Mouse (Mus musculus) embryonic facial prominence, embryonic 15.5 days (tissue): ENCODE data around the gene Npas2. TPM values are rescaled to one million over a fixed set of nuclear protein-coding genes. Genes with fewer than 3 reads are reported as not detected.
A peak's percentile ranks its signal among the peaks of the same experiment; 100 is the strongest.

Experiments used
- ATAC-seq: fragments of 200-750 bp; cut with Nextera tagmentation; 2 replicates; pipeline ENCODE4 v1.8.0; 2017; ENCODE audit warnings: low read depth, moderate TSS enrichment; ENCODE audit not compliant: insufficient number of reproducible peaks, low FRiP score, low TSS enrichment
- H3K27ac ChIP-seq: fragments of 300-500 bp; sonication (generic); replicated peaks from 2 replicates; pipeline ENCODE4 v1.5.1; 2015; ENCODE audit warnings: mild to moderate bottlenecking, inconsistent platforms
- H3K27me3 ChIP-seq: fragments of 300-500 bp; sonication (generic); 2 replicates; pipeline ENCODE4 v1.6.1; 2015; ENCODE audit warnings: inconsistent platforms
- H3K36me3 ChIP-seq: fragments of 300-500 bp; sonication (generic); 2 replicates; pipeline ENCODE4 v1.6.1; 2015; ENCODE audit warnings: mild to moderate bottlenecking, inconsistent platforms
- H3K4me1 ChIP-seq: fragments of 300-500 bp; sonication (generic); 2 replicates; pipeline ENCODE4 v1.6.1; 2015; ENCODE audit warnings: inconsistent platforms
- H3K4me2 ChIP-seq: fragments of 300-500 bp; sonication (generic); replicated peaks from 2 replicates; pipeline ENCODE4 v1.6.1; 2015; ENCODE audit warnings: mild to moderate bottlenecking, inconsistent platforms
- H3K4me3 ChIP-seq: fragments of 300-500 bp; sonication (generic); replicated peaks from 2 replicates; pipeline ENCODE4 v1.5.1; 2015; ENCODE audit warnings: mild to moderate bottlenecking, inconsistent platforms
- H3K9ac ChIP-seq: fragments of 300-500 bp; sonication (generic); 2 replicates; pipeline ENCODE4 v1.6.1; 2015; ENCODE audit warnings: inconsistent platforms
- H3K9me3 ChIP-seq: fragments of 300-500 bp; sonication (generic); replicated peaks from 2 replicates; pipeline ENCODE4 v1.6.1; 2016; ENCODE audit warnings: inconsistent platforms
- WGBS: fragments of 180-500 bp; shearing (Covaris S2); methylation state at CpG from one replicate; pipeline ENCODE4 v1.1.7; 2015; 5-methylcytosine and 5-hydroxymethylcytosine counted together
- polyA plus RNA-seq: library from polyadenylated mRNA; unstranded; fragments of >200 nt; fragmentation: Nextera tagmentation; extraction: Ambion mirVana; gene quantifications from 2 replicates; pipeline ENCODE4 v1.2.1, GENCODE M21; 2015

Gene Npas2
- polyA plus RNA-seq, 1 experiment from 2014 or later, result 3.3 TPM

DNA sequence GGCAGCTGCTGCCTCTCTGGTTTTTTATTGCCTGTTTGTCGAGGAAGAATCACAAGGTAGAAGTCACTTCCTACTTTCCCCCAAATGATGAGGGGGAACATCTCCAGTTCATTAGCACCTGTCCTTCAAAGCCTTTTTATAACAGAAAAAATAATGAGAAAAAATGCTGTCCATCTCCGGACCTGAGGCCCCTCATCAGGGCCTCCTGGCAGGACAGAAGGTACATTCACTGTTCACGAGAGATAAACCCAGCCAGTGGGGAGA is 63.7 kb downstream of the Npas2 start:
- Histone ChIP-seq H3K4me1 (no peaks in the 10 kb centered on the region), H3K9ac (no peak overlapping the region), H3K4me2 (no peak overlapping the region), H3K27me3 (no peaks in the 10 kb centered on the region), H3K36me3 (no peaks in the 10 kb centered on the region), H3K4me3 (no peak overlapping the region), H3K27ac (0 out of 2 replicates have a peak overlapping the region, but pooled peaks have one; percentile 17), H3K9me3 (no peaks in the 10 kb centered on the region)
- no peak for ATAC-seq
- WGBS, result 57% methylated on average over 3 of the region's 3 CpGs

DNA sequence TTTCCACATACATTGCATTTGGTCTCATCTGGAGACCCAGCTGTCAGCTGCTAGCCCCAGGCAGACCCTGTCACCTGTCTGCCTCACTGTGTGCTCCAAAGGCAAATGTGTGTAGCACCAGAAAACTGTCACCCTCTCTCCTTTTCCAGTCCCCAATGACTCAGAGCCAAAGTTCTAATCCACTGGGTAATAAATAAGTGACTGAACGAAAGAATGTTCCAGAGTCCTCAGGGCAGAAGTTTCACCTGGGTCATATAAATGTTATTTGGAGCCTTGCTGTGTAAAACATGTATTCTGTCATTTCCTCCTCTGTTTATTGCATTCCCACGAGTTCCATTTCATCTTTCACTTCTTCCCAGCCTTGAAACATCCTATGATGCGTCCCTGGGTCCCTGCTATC is 66.1 kb downstream of the Npas2 start:
- Histone ChIP-seq H3K9ac (no peak overlapping the region), H3K27ac (no peak overlapping the region), H3K4me2 (no peak overlapping the region), H3K4me3 (no peak overlapping the region), H3K27me3 (no peaks in the 10 kb centered on the region), H3K36me3 (no peaks in the 10 kb centered on the region), H3K9me3 (no peaks in the 10 kb centered on the region), H3K4me1 (no peaks in the 10 kb centered on the region)
- WGBS, result 69% methylated on average over 3 of the region's 3 CpGs
- no peak for ATAC-seq

DNA sequence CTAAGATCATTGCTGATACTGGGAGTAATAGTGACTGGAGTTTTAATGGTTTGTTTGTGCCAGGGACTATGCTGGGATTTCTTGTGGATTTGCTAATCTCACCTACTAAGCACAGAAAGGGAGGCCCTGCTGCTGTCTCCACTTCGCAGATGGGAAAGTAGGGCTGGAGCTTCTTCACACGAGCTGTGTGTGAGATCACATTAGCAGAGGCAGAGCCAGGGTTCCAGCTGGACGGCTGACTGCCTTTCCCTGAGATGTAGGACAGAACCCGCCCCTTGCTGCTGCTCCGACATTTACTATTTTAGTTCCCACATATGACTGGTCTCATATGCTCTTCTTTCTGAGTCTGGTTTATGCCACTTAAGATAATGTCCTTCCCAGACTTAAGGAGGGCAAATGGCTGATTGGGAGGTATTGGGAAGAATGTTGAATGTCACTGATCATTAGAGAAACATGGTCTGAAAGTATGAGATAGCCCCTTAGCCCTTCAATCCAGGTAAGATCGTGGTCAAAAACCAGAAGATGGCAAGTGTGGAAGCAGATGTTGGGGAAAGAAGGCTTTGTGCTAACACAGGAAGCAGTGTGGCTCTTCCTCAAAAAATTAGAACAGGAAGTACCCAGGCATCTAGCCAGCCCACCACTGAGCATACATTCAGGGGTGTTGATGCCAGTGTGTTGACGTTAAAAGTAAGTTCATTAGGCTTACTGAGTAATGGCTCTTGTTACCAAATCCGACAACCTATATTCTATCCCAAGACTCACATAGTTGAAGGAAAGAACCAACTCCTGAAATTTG is 66.8 kb downstream of the Npas2 start:
- no peak overlapping the region for H3K4me3 ChIP-seq

DNA sequence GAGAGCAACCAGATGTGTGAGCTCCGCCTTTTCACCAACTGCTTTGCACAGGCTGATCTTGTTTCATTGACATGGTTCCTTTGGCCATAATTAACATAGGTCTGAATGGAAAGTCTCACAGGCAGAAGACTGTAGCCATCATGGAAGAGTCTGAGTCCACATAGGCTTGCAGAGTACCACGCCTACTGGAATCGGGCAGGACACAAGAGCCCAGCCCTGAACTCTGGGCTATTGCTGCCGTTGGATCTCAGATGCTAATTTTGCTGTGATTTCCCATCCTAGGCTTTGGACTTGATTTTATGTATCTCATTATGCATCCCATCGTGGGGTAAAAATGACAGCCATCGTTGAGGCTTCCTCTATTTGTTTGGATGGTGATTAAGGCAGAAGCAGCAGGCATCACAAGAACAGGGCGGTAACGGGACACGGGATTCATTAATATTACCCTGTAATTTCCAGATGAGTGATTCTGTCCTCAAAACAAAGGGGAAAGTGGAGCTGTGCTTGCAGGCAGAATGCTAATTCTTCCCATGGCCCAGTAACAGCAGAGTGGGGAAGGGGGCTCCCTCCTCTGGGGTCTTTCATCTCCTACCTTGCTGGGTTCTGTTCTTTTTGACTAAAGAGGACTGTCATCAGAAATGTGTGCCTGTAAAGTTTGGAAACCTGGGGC is 73.4 kb downstream of the Npas2 start:
- no peaks in the 10 kb centered on the region for H3K9me3 ChIP-seq
- no peaks in the 10 kb centered on the region for H3K36me3 ChIP-seq
- H3K4me1 ChIP-seq, result no peaks in the 10 kb centered on the region
- 84% methylated on average over 9 of the region's 9 CpGs for WGBS
- no peak overlapping the region for H3K4me2 ChIP-seq
- H3K27me3 ChIP-seq, result no peaks in the 10 kb centered on the region
- H3K9ac ChIP-seq, result no peak overlapping the region
- H3K27ac ChIP-seq, result no peak overlapping the region
- H3K4me3 ChIP-seq, result no peak overlapping the region
- ATAC-seq, result no peak

More for the DNA sequence above, 66.8 kb downstream of the Npas2 start:
- Histone ChIP-seq H3K9me3 (no peaks in the 10 kb centered on the region), H3K9ac (no peak overlapping the region), H3K4me1 (no peaks in the 10 kb centered on the region), H3K27me3 (no peaks in the 10 kb centered on the region), H3K36me3 (no peaks in the 10 kb centered on the region), H3K27ac (no peak overlapping the region), H3K4me2 (no peak overlapping the region)
- 76% methylated on average over 8 of the region's 8 CpGs for WGBS
- ATAC-seq, result no peak

DNA sequence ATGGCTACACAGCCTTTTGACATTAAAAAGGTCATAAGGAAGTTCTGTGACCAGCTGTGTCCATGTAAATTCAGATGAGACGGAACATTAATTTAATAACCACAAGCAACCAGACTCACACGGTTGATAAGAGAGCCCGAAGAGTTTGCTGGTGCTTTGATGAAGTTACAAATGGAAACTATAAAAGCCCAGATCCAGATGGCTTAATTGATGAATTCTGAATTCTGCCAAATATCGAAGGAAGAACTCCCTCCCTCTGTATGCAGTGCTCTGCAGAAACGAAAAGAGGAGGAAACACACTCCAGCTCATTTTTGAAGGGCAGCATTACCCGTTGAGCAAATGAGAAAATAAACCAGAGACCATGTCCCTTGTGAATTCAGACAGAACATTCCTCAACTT is 79.4 kb downstream of the Npas2 start:
- no peaks in the 10 kb centered on the region for H3K9me3 ChIP-seq
- H3K36me3 ChIP-seq, result no peaks in the 10 kb centered on the region
- H3K4me2 ChIP-seq, result no peak overlapping the region
- no peak overlapping the region for H3K27ac ChIP-seq
- H3K27me3 ChIP-seq, result no peaks in the 10 kb centered on the region
- no peak overlapping the region for H3K4me3 ChIP-seq
- H3K4me1 ChIP-seq, result no peaks in the 10 kb centered on the region
- H3K9ac ChIP-seq, result no peak overlapping the region
- ATAC-seq, result no peak
- WGBS, result 41% methylated on average over 6 of the region's 6 CpGs

DNA sequence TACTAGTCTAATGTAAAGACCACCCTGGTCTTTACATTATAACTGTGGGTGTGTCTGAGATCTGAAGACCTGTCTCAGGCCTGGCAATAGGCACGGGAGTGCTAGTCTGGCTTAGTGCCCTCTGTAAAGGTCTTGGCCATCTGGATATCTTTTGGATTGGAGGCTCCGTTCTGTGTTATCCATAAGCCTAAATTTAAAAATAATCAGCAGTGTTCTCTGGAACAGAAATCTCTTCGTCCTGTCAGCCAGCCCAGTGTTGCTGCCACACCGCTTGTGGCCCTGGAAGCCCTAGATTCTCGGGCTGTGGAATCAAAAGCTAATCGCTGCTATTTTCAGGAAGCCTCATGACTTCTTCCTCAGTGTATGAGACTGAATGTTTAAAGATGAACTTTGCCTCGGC is 86.9 kb downstream of the Npas2 start:
- no peak overlapping the region for H3K27ac ChIP-seq
- no peak for ATAC-seq
- H3K36me3 ChIP-seq, result no peaks in the 10 kb centered on the region
- no peaks in the 10 kb centered on the region for H3K27me3 ChIP-seq
- no peak overlapping the region for H3K9ac ChIP-seq
- H3K4me2 ChIP-seq, result no peak overlapping the region
- WGBS, result 83% methylated on average over 7 of the region's 7 CpGs
- H3K9me3 ChIP-seq, result no peaks in the 10 kb centered on the region
- no peak overlapping the region for H3K4me3 ChIP-seq
- H3K4me1 ChIP-seq, result peaks cover 7% of the 10 kb centered on the region; the same call in 1 of the 2 replicates

DNA sequence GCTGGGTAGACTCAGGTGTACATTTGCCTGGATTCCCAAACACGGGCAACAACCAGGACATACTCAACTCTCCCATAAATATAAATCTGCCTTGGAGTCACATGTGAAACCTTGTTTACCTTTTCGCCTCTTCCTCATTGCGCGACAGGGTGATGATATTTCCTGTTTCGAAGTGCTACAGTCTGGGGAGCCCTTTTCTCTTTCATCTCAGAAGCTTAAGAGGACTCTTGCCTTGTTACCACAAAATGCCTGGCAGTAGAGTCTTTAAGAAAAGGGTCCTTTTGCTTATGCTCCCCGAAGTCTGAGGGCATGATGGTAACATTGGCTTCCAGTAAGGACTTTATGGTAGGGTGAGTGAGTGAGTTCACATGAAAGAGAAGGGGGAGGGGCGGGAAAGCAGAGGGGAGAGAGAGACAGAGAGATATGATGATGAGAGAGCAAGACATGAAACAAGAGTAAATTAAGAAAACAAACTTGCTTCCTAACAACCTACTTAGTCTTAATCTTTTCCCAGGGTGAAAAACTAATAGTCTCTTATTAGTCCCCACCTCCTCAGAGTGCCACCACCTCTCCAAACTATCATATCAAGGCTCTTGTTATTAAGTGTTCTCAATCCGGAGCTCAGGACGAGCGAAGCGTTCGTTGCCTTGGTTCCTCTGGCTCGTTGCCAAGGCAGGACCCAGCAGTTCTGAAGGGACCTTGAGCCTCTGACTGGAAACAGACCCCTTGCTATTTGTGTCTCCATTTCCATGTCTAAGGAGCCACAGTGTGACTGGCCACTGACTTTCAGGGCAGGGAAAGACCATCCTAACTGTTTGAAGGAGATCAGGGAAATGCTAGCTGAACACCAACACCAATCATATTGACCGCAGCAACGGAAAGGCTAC is 87.7 kb downstream of the Npas2 start:
- Histone ChIP-seq H3K9me3 (no peaks in the 10 kb centered on the region), H3K27me3 (no peaks in the 10 kb centered on the region), H3K9ac (no peak overlapping the region), H3K4me1 (peaks cover 7% of the 10 kb centered on the region; the same call in 1 of the 2 replicates), H3K4me2 (no peak overlapping the region), H3K4me3 (no peak overlapping the region), H3K27ac (no peak overlapping the region), H3K36me3 (no peaks in the 10 kb centered on the region)
- no peak for ATAC-seq
- 60% methylated on average over 15 of the region's 15 CpGs for WGBS

DNA sequence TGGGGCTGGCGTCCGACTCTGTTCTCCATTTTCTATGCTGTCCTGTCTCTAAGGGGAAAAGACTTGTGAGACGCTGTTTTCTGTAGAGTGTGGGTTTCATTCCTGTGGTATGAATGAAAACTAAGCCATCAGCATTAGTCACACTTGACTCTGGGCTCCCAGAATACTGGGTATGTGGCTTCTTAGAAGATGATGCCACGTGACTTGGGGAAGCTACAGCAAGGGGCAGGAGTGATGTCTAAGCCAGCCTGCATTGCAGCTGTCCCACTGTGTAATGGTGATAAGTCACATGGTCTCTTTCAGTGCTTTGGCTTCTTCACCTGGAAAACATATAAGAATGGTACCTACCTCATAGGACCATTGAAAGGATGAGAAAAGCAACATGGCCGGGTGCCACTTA is 88.4 kb downstream of the Npas2 start:
- peak; percentile 55 for ATAC-seq
- peaks cover 7% of the 10 kb centered on the region; the same call in 1 of the 2 replicates for H3K4me1 ChIP-seq
- H3K9me3 ChIP-seq, result no peaks in the 10 kb centered on the region
- H3K9ac ChIP-seq, result no peak overlapping the region
- no peak overlapping the region for H3K4me2 ChIP-seq
- WGBS, result 51% methylated on average over 5 of the region's 5 CpGs
- H3K27ac ChIP-seq, result no peak overlapping the region
- no peaks in the 10 kb centered on the region for H3K27me3 ChIP-seq
- no peaks in the 10 kb centered on the region for H3K36me3 ChIP-seq
- no peak overlapping the region for H3K4me3 ChIP-seq

DNA sequence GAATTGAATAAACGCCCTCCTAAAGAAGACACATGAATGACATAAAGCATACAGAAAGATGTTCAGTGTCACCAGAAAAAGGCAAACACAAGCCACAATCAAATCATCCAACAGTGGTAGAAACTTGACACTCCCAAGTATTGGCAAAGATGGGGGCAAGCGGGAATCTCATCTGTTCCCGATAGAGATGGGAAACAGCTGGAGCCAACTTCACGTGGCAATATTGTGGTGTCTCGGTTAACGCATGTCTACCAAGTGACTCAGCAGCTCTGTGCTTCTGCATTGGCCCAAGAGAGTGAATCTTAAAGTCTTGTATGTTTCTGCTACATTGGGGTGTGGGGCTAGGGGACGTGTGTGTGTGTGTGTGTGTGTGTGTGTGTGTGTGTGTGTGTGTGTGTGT is 89.8 kb downstream of the Npas2 start:
- H3K9ac ChIP-seq, result no peak overlapping the region
- H3K27me3 ChIP-seq, result no peaks in the 10 kb centered on the region
- H3K4me3 ChIP-seq, result no peak overlapping the region
- H3K4me1 ChIP-seq, result peaks cover 7% of the 10 kb centered on the region; the same call in 1 of the 2 replicates
- no peak for ATAC-seq
- no peak overlapping the region for H3K4me2 ChIP-seq
- H3K9me3 ChIP-seq, result no peaks in the 10 kb centered on the region
- WGBS, result 41% methylated on average over 7 of the region's 7 CpGs
- H3K36me3 ChIP-seq, result no peaks in the 10 kb centered on the region
- no peak overlapping the region for H3K27ac ChIP-seq

DNA sequence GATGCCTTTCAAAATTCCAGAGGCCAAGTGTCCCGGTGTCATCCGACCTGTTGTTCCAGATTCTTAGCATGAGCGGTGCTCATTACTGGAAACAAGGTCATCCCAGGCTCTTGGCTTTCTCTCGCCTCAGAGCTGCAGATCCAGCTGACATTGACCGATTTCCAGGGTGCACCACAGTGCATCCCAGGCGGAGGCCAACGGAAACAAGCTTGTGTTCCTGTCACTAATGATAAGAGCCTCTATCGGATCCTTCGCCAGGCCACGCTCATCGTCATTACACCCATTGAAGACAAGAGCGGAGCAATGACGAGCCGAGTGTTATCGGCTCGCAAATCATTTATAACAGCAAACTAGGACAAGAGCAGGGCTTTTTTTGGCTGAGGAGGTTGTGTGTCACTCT is 91.3 kb downstream of the Npas2 start:
- H3K27me3 ChIP-seq, result no peaks in the 10 kb centered on the region
- WGBS, result 74% methylated on average over 16 of the region's 16 CpGs
- no peak for ATAC-seq
- peaks cover 7% of the 10 kb centered on the region; the same call in 1 of the 2 replicates for H3K4me1 ChIP-seq
- H3K27ac ChIP-seq, result no peak overlapping the region
- H3K9me3 ChIP-seq, result no peaks in the 10 kb centered on the region
- no peak overlapping the region for H3K4me3 ChIP-seq
- H3K9ac ChIP-seq, result no peak overlapping the region
- H3K4me2 ChIP-seq, result no peak overlapping the region
- H3K36me3 ChIP-seq, result no peaks in the 10 kb centered on the region

DNA sequence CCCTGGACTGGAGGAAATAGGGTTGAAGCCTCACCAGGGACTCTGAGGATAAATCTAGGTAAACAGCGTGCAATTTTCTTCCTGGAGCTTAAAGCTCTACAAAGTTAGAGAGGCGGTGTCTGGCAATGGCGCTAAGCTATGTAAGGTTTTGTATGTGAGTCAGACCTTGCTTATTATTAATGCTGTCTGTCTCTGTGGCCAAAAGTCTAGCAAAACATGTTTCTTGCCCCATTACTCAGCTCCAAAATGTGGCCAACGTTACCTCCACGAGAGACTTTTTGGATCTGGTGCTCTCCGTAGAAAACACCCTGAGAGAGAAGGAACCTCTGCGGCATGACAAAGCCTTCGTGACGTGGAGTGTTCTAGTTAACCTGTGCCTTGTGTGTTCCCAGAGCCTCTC is 93.5 kb downstream of the Npas2 start:
- no peaks in the 10 kb centered on the region for H3K9me3 ChIP-seq
- ATAC-seq, result no peak
- 89% methylated on average over 9 of the region's 9 CpGs for WGBS
- no peak overlapping the region for H3K9ac ChIP-seq
- H3K36me3 ChIP-seq, result no peaks in the 10 kb centered on the region
- no peak overlapping the region for H3K4me2 ChIP-seq
- H3K4me1 ChIP-seq, result no peaks in the 10 kb centered on the region; the same call in 1 of the 2 replicates
- H3K27me3 ChIP-seq, result no peaks in the 10 kb centered on the region
- no peak overlapping the region for H3K27ac ChIP-seq
- H3K4me3 ChIP-seq, result no peak overlapping the region
